Mouse (Mus musculus) left cerebral cortex, adult 18-20 months (tissue): ENCODE data around the gene Nme3. TPM values are rescaled to one million over a fixed set of nuclear protein-coding genes. Genes with fewer than 3 reads are reported as not detected.

Experiments
- DNase-seq, 2 experiments: peaks; one replicate each; pipeline ENCODE4 v3.0.0; 2021 to 2022; ENCODE audit warnings: low spot score in 2 of 2, mixed read lengths in 1 of 2
- total RNA-seq, 2 experiments: library from RNA; stranded (reverse); gene quantifications; 2 replicates each; pipeline ENCODE4 v1.2.3; 2021

Nme3 gene
- total RNA-seq, 2 experiments from 2014 or later, result 51.8 to 54.1 TPM

DNA sequence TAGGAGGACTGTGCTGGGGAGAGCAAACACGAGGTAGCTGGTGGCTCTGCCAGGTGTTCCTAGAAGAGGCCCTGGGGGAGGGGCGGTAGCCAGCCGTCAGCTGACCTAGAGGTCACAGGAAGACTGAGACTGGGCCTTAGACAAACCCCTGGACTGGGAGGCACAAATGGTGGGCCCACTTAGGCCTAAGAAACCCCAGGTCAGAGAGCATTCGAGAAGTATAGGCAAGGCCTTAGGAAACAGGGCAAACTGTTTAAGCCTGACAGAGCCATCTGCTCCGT is 18.2 kb upstream of the Nme3 start:
- no peak for DNase-seq

DNA sequence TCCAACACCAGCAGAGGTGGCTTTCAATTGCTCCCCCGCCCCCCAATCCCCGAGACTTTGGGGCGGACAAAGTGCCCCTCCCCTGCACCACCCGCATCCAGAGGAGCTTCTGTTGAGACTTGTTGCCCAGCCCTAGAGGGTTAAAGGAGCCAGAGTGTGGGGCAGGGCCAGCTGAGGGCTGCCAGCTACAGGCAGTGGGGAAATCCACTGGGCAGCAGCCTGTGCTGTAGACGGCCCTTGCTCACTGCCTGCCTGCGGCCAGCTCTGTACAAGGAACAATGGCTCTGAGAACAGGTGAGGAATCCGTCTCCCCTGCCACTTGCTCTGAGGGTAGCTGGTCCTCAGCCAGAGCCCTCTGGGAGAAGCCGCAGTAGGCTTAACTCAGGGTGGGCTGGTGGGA is 17.8 kb upstream of the Nme3 start:
- no peak for DNase-seq

GRCm38 (mm10) chr17:24881738-24882440 is 14.4 kb upstream of the Nme3 start:
- DNase-seq, result no peak

DNA sequence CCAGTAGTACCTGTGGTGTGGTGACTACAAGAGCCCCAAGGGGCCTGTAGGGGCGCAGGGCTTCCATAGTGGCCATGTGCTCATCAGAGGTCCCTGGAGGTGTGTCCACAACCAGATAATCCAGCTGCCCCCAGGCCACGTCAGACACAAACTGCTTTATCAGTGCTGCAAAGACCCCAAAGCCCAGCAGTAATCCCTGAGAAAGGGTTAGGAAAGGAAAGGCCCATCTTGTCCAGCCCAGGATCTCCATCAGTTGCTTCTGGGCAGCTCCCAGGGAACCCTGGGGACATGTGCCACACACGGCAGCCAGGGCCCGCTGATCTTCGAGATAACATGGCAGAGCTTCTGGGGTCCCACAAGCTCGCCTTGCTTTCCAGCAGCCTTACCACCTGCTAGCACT is 11.9 kb upstream of the Nme3 start:
- DNase-seq, result no peak

DNA sequence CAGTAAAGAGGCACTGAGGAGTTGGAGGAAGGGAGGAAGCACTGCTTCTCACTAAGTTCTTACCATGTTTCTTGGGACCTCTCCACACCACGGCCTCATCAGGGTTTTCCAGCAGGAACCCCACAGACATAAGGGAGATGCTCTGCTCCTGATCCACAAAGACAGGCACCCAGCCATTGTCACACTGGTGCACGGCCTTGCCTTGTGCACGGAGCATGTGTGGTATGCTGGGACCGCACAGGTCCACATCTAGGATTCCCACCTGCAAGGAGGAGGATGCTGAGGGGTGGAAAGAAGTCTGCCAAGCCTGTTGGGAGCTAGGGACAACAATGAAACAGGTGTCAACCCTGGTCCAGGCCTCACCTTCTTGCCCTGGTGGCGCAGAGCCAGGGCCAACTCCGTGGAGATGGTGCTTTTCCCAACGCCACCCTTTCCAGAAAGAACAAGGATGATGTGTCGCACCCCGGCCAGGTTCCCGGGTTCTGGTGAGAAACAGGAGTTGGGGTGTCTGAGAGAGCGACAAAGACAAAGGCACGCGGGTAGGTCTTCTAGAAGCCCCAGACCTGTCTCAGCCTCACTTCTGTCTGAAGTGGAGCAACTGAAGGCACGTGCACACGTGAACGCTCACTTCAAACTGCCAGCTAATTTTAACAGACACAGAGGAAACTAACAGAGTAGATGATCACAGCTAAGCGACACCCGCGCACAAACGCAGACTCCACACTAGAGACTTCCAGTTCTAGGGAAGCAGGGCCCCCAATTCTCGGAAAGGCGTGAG is 10.8 kb upstream of the Nme3 start:
- no peak for DNase-seq

GRCm38 (mm10) chr17:24886134-24886931 is 10.0 kb upstream of the Nme3 start, which contains the start of the genes Nubp2 and Spsb3:
Gene Nubp2 (minus strand): TSS chr17:24886349.
Gene Spsb3 (plus strand): TSS chr17:24886643.
- peak; percentile 97 to 98 for DNase-seq

- no peak for DNase-seq
Measured at GRCm38 (mm10) chr17:24886932-24887271, 9.4 kb upstream of the Nme3 start.

DNA sequence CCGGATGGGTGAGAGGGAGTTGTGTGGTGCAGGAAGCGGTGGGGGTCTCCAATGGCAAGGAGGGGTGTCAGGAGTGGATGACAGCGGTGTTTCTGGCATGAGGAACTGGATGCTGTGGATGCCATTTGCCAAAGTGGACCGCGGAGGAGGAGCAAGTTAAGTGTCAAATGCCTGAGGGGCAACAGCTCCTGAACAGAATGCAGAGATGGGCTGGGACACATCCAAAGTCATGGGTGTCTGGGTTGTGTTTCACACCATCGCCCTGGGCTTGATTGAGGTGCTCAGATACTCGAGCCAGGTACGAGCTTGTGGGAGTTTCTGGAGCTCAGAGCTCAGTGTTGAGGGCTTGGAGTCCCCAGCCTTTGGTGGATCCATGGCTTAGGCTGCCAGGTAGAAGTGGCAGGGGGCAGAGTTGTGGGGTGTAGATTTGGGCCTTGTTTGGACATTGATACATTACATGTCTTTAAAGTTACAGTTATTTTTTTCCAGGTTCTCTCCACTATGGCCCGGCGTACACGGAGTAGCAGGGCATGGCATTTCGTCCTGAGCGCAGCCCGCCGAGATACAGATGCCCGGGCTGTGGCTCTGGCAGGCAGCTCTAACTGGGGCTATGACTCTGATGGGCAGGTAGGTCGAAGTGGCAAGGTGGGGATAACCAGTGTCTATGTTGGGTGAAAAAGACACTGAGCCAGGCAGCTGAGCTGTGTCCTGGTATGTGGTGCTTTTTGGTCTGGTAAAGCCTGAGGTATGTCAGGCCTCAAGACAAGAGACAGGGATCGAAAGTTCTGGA is 8.8 kb upstream of the Nme3 start:
- DNase-seq, result no peak

GRCm38 (mm10) chr17:24888862-24889261 is 7.4 kb upstream of the Nme3 start:
- no peak for DNase-seq

DNA sequence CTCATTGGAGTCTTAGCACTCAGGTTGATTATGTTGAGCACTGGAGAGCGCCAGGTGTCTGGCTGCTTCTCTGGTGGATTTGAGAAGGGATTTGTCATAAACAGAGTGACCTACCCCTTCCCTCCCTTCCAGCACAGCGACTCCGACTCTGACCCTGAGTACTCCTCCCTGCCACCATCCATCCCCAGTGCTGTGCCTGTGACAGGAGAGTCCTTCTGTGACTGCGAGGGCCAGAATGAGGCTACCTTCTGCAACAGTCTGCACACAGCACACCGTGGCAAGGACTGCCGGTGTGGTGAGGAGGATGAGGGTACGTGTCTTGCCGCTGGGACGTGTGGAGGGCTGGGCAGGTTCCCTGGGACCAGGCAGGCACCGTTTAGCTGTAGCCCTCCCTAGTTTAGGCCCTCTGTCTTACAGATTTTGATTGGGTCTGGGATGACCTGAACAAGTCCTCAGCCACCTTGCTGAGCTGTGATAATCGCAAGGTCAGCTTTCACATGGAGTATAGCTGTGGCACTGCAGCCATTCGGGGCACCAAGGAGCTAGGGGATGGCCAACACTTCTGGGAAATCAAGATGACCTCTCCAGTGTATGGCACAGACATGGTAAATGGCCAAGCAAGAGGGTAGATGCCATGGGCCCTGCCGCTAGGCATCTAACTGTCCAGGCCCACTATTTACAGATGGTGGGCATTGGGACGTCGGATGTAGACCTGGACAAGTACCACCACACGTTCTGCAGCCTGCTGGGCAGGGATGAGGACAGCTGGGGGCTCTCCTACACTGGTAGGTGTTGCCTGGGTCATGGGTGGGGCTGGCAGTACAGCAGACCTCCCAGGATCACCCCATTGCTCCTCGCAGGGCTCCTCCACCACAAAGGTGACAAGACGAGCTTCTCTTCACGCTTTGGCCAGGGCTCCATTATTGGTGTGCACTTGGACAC is 5.9 kb upstream of the Nme3 start:
- DNase-seq, result no peak

DNA sequence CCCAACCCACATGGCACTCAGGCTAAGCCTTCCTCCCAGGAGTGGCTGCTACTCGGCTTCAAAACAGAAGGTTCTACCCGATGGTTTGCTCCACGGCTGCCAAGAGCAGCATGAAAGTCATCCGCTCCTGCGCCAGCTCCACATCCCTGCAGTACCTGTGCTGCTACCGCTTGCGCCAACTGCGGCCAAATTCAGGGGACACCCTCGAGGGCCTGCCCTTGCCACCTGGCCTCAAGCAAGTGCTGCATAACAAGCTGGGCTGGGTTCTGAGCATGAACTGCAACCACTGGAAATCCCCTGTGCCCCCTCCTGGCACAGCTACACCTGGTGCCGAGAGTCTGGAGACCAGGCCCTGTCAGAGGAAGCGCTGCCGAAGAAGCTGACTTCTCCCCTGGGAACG is 5.0 kb upstream of the Nme3 start:
- no peak for DNase-seq

- no peak for DNase-seq
Measured at GRCm38 (mm10) chr17:24892785-24893184, 3.5 kb upstream of the Nme3 start.

GRCm38 (mm10) chr17:24893276-24893675 is 3.0 kb upstream of the Nme3 start:
- no peak for DNase-seq

DNA sequence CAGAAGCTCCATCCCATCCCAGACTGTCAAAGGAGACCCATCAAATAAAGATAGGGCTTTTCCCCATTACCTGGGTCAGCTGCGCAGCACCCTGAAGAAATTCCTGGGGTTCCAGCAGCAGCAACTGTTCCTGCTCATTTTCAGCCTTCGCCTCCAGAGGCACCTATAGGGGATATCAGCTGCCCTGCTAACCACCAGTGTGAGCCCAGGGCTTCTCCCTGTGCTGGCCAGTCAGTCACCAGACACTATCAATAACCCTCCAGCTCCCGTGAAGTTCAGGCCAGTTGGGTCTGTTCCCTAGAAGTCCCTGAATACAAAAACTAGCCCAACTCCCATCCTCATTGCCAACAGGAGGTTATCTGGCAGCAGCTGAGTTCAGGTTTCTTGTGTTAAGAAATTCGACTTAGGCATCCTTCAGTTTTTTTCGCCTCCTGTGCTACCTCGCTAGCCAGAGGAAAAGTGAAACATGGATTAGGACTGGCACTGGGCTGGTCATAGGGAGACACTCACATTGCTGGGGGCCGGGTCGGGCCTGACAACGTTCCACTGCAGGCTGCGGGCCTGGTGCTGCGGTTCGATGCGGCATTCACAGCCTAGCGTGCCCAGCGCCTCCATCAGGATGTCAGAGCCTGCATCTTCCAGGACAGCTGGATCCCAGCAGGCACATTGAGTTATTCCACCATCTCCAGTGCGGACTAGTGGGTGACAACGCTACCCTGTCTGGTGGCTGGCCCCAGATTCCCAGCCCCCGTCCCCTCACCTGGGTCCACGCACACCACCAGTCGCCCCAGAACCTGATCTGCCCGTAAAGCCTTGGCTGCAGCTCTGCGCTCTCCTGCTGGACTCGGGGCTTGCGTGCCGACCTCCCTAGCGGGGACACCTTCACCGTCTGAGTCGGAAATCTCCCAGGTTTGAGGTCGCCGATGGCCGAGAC is 2.0 kb upstream of the Nme3 start:
- DNase-seq, result no peak

GRCm38 (mm10) chr17:24894995-24895547 is 1.2 kb upstream of the Nme3 start, which contains the start of the genes Eme2 and Mrps34:
Gene Eme2 (minus strand): TSS chr17:24895087.
Gene Mrps34 (plus strand): TSS chr17:24895116.
- peak; percentile 82 to 89 for DNase-seq

DNA sequence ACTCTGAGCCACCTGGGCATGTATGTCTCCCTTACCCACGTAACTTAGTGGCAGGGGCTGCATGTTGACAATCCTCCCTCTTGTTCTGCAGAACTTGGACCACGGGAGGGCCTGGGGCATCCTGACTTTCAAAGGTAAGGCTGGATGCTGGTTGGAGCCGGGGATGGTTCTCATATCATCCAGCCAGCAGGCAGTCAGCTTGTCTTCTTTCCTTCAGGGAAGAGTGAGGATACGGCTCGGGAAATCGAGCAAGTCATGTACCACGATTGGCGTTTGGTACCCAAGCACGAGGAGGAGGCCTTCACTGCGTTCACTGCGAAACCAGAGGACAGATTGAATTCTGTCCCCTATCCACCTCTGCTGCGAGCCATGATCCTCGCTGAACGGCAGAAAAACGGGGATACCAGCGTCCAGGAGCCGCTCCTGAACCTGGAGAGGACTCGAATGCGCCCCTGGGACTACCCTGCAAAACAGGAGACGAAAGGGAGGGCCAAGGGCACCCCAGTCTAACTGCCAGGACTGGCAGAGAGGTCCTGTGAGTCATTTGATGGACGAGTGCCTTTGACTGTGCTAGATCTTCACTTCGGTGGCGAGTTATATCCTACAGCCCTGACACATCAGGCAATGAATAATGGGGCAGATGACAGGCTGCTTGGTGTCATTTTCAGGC is 594 bp upstream of the Nme3 start:
- no peak for DNase-seq

DNA sequence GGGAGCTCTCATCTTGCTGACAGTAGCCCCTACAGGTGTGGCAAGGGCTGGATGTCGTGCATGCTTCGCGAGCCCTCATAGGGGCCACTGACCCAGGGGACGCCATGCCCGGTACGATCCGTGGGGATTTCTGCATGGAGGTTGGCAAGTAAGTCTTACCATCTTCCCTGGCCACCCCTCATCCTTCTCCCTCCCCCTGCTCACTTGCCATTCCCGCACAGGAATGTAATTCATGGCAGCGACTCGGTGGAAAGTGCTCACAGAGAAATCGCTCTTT is 631 bp downstream of the Nme3 start:
- DNase-seq, result no peak

DNA sequence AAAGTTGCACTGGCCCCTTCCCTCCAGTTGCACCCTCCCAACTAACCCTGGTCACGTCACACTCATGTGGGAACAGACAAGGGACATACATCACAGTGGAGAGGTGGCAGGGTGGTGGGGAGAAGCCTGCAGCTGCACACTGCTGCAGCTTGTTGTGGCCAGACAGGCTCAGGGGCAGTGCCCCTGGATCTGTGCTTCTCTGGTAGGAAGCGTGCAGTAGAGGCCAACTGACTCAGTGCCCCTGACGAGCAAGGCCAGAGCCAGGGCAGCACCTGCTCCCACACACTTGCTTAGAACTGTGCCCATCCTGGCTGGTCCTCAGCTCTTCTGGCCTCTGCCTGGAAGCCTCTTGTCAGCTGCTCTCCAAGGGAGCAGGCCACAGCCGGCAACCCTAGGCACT is 1.3 kb downstream of the Nme3 start:
- no peak for DNase-seq
